Comparison of ENCODE assay signal across 10 mouse cellular contexts in the genomic region with DNA sequence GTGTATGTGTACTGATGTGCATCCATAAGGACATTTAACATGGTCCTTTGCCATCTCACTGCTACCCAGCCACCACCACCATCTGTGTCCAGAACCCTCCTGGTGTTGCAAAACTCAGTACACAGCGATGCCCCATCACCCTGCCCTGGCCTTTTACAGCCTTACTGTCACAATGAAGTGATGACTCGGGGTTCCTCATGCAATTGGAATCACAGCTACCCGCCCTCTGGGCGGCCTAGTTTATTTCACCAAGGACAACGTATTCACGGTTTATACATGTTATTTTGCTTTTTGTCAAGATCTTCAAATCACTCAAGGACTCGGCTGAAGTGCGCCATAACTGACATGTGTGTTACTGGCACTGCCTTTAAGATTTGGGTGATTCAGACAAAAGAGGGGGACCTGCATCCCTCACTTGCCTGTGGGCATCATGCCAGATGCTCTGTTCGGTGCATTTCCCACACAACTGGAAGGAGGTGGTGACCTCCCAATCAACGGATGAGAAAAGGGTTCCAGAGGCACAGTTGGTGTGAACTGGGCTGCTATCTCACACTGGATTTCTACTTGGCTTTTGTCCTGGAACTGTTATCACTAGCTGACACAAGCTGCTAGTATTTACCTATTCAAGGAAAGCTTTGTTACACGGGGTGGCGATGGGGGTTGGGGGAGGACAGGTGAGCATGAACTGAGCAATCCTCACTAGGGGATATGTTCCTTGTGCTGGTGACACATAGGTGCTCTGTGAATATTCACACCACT. TPM values are rescaled to one million over a fixed set of nuclear protein-coding genes. Genes with fewer than 3 reads are reported as not detected.
DNase-seq lines count a peak whose midpoint lies in the region; ATAC-seq and TF ChIP-seq lines count a peak whose summit lies in the region.
"Had no signal": no experiment of that assay in that cellular context is flagged by ENCODE, and none has a peak within 500 bp of the region (broad histone marks: within the 10 kb centered on the region; RNA-seq: fewer than 3 reads in every experiment).

No protein-coding gene starts in this region.

- H3K27ac ChIP-seq in heart, embryonic 13.5 days (replicated peaks) = peak overlapping the region; percentile 59
- no peak overlapping the region for H3K27ac ChIP-seq in heart, embryonic 11.5 days (ENCODE audit: low read depth, low read length)
- 0 out of 2 replicates have a peak overlapping the region, but pooled peaks have one; percentile 11 for H3K27ac ChIP-seq in left cerebral cortex, adult 2 months
- peak overlapping the region; percentile 29; the same call in 1 of the 2 replicates for H3K27ac ChIP-seq in hindbrain, postnatal 0 days

- WGBS in heart, embryonic 13.5 days = 57% methylated on average over 12 of the region's 12 CpGs
- WGBS in heart, embryonic 11.5 days (ENCODE audit: insufficient replicate concordance) = 70% methylated on average over 12 of the region's 12 CpGs
- 68% methylated on average over 12 of the region's 12 CpGs for WGBS in hindbrain, postnatal 0 days

- no peak for DNase-seq in left cerebral cortex, adult 2 months (ENCODE audit: extremely low spot score in 1 of 2, low spot score in 2 of 2)
- DNase-seq in left cerebral cortex, adult 18-20 months (ENCODE audit: low spot score in 2 of 2) = no peak
- peak; percentile 40 for DNase-seq in NIH3T3 (ENCODE audit: low read depth)
- no peak for DNase-seq in hindbrain, postnatal 0 days (ENCODE audit: low spot score)
- DNase-seq in thymus, postnatal 0 days (ENCODE audit: low spot score) = no peak
- DNase-seq: cerebellum, postnatal 25 days; kidney, postnatal 10 days; right cerebral cortex, postnatal 4 days had no signal

- H3K4me1 ChIP-seq in heart, embryonic 13.5 days = peaks cover 70% of the 10 kb centered on the region
- peaks cover 56% of the 10 kb centered on the region for H3K4me1 ChIP-seq in heart, embryonic 11.5 days (ENCODE audit: control insufficient read depth, insufficient read depth, low read length)
- H3K4me1 ChIP-seq in hindbrain, postnatal 0 days (ENCODE audit: insufficient read depth, low read length) = peaks cover 15% of the 10 kb centered on the region; the same call in 1 of the 2 replicates

- TF ChIP-seq CTCF in left cerebral cortex, adult 2 months (IDR thresholded peaks at IDR 0.05) = no peak
- TF ChIP-seq CTCF in hindbrain, postnatal 0 days (IDR thresholded peaks at IDR 0.05; ENCODE audit: low read depth) = no peak

- H3K9me3 ChIP-seq in heart, embryonic 13.5 days = no peaks in the 10 kb centered on the region
- no peaks in the 10 kb centered on the region for H3K9me3 ChIP-seq in heart, embryonic 11.5 days (replicated peaks; ENCODE audit: control insufficient read depth, low read length)
- no peaks in the 10 kb centered on the region for H3K9me3 ChIP-seq in hindbrain, postnatal 0 days (ENCODE audit: low read length)

- no peak overlapping the region for H3K4me2 ChIP-seq in heart, embryonic 13.5 days
- H3K4me2 ChIP-seq in heart, embryonic 11.5 days = no peak overlapping the region
- no peak overlapping the region for H3K4me2 ChIP-seq in hindbrain, postnatal 0 days (ENCODE audit: low read depth, low read length)

- no peak overlapping the region for H3K4me3 ChIP-seq in heart, embryonic 13.5 days
- no peak overlapping the region for H3K4me3 ChIP-seq in heart, embryonic 11.5 days (ENCODE audit: low read depth, low read length)
- H3K4me3 ChIP-seq in left cerebral cortex, adult 2 months = no peak overlapping the region
- no peak overlapping the region for H3K4me3 ChIP-seq in hindbrain, postnatal 0 days (ENCODE audit: low read length)

- no peaks in the 10 kb centered on the region for H3K27me3 ChIP-seq in heart, embryonic 13.5 days (replicated peaks)
- no peaks in the 10 kb centered on the region for H3K27me3 ChIP-seq in heart, embryonic 11.5 days (ENCODE audit: control insufficient read depth, insufficient read depth, low read length)
- no peaks in the 10 kb centered on the region for H3K27me3 ChIP-seq in hindbrain, postnatal 0 days (ENCODE audit: insufficient read depth, low read length)

- no peak overlapping the region for H3K9ac ChIP-seq in heart, embryonic 13.5 days
- no peak overlapping the region for H3K9ac ChIP-seq in heart, embryonic 11.5 days (ENCODE audit: low read depth, low read length)
- no peak overlapping the region for H3K9ac ChIP-seq in hindbrain, postnatal 0 days (replicated peaks; ENCODE audit: low read length)

- intact Hi-C loops in left cerebral cortex, adult 2 months (cut with DNase I) = no loop called here

- ATAC-seq in heart, embryonic 13.5 days (ENCODE audit: extremely low read depth, insufficient number of reproducible peaks, low FRiP score, low TSS enrichment) = no peak
- no peak for ATAC-seq in heart, embryonic 11.5 days (replicated peaks; ENCODE audit: insufficient number of reproducible peaks, low FRiP score, low TSS enrichment)
- ATAC-seq in hindbrain, postnatal 0 days = no peak

- no peaks in the 10 kb centered on the region for H3K36me3 ChIP-seq in heart, embryonic 13.5 days
- H3K36me3 ChIP-seq in heart, embryonic 11.5 days (ENCODE audit: control insufficient read depth, insufficient read depth, low read length) = no peaks in the 10 kb centered on the region
- no peaks in the 10 kb centered on the region for H3K36me3 ChIP-seq in hindbrain, postnatal 0 days (ENCODE audit: insufficient read depth, low read length)

RNA-seq across cellular contexts. Expression of a gene that starts 27.9 kb away (rescaled TPM):
- polyA plus RNA-seq in heart, embryonic 13.5 days (2015; fragmentation: Nextera tagmentation; extraction: Ambion mirVana) = 27.3 and 28.8 TPM in 2 replicates
- 38.1 and 40.8 TPM in 2 replicates for polyA plus RNA-seq in heart, embryonic 11.5 days (2014; fragmentation: Nextera tagmentation; extraction: Ambion mirVana)
- total RNA-seq in left cerebral cortex, adult 2 months (2021) = 10 to 100 TPM; 62.7 to 81.6 TPM
- total RNA-seq in left cerebral cortex, adult 18-20 months (2021) = 10 to 100 TPM; 54.2 to 57.5 TPM
- 69.4 and 80.6 TPM in 2 replicates for total RNA-seq in hindbrain, postnatal 0 days (2014; rRNA removed)
- polyA plus RNA-seq in hindbrain, postnatal 0 days (2015; fragmentation: Nextera tagmentation; extraction: Ambion mirVana) = 20.5 and 20.8 TPM in 2 replicates
- polyA plus RNA-seq in thymus, postnatal 0 days (2015; fragmentation: Nextera tagmentation; extraction: Ambion mirVana) = 46.9 and 63.2 TPM in 2 replicates
